Mouse (Mus musculus): ENCODE measurements at regions not wholly inside any gene's neighbourhood (a gene's known extent, or its start where the extent isn't known, plus 50 kb on each side); places are given as distances from the start of the nearest gene placed in this dataset.

GRCm38 (mm10) chr8:34484551-34485335 lies 373.2 kb upstream of the Gm10131 start:
- no peak for DNase-seq

GRCm38 (mm10) chr8:34483212-34483611 lies 371.7 kb upstream of the Gm10131 start:
- DNase-seq = no peak

DNA sequence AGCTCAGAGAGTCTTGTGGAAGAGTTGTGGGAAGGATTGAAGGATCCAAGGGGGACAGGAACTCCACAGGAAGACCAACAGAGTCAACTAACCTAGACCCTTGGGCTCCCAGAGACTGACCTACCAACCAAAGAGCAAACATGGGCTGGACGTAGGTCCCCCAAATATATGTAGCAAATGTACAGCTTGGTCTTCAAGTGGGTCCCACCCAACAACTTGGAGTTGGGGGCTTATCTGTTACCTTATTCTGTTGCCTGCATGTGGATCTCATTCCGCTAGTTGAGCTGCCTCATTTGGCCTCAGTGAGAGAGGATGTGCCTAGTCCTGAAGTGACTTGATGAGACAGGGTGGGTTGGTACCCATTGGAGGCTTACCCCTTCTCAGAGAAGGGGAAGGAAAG lies 371.1 kb upstream of the Gm10131 start:
- DNase-seq = no peak

- DNase-seq = peak; percentile 68
Measured at GRCm38 (mm10) chr8:34480496-34480895, 369.0 kb upstream of the Gm10131 start.

DNA sequence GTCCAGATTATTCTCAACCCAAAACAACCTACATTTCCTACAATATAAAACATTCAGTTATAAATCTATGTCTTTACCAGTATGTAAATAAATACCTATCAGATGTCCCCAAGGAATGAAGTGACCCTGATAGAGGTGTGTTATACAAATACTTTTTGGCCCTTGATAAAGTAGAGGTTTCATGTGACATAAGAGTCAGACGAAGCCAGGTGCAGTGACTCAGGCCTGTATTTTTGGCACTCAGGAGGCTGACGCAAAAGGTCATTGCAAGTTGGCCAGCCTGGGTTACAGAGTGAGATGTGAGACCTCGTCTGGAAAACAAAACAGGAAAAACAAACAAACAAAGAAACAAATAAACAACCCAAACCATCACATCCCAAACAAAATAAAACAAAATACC lies 367.4 kb upstream of the Gm10131 start:
- DNase-seq = no peak

DNA sequence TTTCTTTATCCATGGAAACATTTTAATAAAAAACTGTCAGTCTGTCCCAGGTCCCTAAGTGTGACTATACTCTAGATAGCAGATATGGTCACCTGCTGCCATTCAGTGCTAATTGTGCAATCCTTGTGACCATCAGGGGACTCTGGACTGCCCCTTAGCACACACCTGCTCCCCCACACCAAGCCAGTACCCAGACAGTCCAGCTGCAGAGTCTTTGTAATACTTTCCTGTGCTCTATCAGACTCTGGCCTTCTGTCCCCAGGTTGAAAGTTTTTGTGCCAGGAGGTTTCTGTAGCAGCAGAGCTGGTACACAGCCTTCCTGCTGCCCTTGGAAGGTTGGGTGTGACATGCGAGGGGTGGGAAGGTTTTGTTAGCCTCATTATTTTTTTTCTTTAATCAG lies 366.9 kb upstream of the Gm10131 start:
- no peak for DNase-seq

GRCm38 (mm10) chr8:34476146-34476820 lies 364.7 kb upstream of the Gm10131 start:
- no peak for DNase-seq

GRCm38 (mm10) chr8:34474593-34474992 lies 363.1 kb upstream of the Gm10131 start:
- DNase-seq = no peak

DNA sequence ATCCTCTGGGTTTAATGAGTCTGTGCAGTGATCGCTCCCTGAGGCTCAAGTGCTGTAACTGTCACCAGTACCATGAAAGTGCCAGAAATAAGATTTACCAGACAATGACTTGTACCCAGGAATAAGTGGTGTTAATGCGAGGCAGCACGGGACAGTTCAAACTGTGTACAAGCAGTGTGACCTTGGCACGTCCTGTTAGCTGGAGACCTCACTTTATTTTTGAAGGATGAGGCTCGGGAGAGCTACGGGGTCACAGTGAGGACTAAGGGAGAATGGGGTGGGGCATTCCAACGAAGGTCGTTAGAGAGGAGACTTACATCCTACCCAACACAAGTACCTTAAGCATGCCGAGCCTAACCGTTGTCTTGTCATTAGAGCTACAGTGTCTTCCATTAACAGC lies 362.2 kb upstream of the Gm10131 start:
- DNase-seq = no peak

DNA sequence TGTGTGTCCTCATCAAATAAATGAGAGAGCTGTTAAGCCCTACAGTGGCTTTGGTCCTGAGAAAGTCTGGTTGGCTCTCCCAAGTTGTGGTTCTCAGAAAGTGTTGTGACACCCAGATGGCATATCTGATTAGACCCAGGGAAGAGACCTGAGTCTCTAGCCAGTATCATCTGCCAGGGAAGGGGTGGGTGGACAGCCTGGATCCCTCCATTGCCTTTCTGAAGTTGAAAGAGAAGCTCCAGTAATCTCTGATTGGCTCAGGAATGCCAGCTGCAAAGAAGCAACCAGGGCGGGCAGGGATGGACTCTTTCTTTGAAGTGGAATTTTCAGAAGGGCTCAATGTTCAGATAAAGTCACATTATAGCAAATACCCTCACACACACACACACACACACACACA lies 361.8 kb upstream of the Gm10131 start:
- DNase-seq = no peak

DNA sequence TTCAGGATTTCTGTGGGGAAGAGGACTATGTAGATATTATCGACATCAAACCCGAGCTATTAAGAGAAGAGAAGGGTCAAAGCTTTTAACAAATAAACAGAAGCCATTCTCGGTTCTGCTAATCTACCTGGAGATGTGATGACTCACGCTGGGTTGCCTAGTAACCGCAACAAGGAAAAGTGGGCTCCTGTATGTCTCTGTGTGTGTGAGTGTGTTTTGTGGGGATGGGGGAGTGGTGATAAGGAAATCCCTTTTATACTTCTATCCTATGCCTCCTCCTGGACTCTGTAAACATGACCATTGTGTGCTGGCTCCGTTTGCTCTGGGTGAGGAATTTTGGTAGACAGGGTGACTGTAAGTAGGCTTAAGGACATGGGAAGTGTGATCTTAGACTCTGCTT lies 361.3 kb upstream of the Gm10131 start:
- DNase-seq = no peak

GRCm38 (mm10) chr8:34472434-34472833 lies 360.9 kb upstream of the Gm10131 start:
- no peak for DNase-seq

GRCm38 (mm10) chr8:34469091-34469490 lies 357.6 kb upstream of the Gm10131 start:
- DNase-seq = no peak

GRCm38 (mm10) chr8:34466786-34467364 lies 355.3 kb upstream of the Gm10131 start:
- no peak for DNase-seq

DNA sequence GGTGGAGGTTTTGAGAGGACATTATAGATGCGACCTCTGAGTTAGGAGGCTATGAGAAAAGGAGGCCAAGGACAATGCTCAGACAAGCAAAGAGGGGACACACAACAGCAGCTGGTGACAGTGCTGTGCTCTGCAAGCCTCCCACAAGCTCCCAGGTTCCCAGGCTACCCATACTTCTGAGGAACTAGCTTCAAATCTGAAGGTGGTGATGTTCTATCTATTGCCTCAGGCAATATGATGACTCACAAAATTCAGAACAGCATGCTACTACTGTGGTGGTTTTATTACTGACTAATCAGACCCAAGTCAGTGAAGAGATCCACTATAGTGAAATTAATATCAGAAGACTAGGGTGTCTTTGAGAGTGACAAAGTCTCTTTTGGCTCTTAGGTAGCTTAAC lies 353.9 kb upstream of the Gm10131 start:
- DNase-seq = no peak

DNA sequence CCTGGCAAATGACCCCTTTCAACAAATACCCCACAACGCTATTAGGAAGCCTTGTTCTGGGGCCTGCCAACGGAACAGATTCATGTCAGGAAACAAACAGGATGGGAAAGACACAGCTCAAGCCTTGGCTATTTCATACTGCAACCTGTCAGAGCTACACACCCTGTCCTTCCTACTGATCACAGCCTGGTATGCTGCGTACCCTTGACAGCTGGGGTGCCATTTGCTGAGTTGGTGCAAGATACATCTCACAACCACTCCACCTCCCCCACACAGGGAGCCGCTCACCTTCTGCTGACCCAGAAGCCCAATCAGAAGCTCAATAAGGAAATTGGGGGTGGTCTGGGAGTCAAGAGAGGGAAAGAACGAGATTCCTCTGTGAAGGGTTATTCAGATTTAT lies 350.7 kb upstream of the Gm10131 start:
- DNase-seq = no peak

DNA sequence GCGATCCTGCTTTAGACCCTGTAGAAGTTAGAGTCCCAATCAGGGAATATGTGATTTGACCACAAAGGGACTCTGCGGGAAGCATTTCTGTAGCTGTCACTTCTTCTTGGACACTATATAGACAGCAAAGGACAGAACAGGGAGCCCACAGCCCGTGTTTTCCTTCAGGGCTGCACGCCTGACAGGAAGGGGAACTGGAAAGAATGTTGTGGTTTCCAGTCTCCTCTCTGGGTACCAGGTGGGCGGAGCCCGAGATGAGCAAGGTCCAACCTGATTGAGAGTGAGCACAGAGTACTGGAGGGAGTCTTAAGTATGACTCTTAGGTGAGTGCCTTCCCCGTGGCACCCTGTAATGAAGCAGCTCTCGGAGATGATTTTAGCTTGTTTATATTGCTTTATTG lies 346.8 kb upstream of the Gm10131 start:
- DNase-seq = no peak

GRCm38 (mm10) chr8:34456543-34456942 lies 345.0 kb upstream of the Gm10131 start:
- no peak for DNase-seq

GRCm38 (mm10) chr8:34455376-34455775 lies 343.8 kb upstream of the Gm10131 start:
- DNase-seq = no peak

GRCm38 (mm10) chr8:34452811-34453210 lies 341.3 kb upstream of the Gm10131 start:
- DNase-seq = no peak

DNA sequence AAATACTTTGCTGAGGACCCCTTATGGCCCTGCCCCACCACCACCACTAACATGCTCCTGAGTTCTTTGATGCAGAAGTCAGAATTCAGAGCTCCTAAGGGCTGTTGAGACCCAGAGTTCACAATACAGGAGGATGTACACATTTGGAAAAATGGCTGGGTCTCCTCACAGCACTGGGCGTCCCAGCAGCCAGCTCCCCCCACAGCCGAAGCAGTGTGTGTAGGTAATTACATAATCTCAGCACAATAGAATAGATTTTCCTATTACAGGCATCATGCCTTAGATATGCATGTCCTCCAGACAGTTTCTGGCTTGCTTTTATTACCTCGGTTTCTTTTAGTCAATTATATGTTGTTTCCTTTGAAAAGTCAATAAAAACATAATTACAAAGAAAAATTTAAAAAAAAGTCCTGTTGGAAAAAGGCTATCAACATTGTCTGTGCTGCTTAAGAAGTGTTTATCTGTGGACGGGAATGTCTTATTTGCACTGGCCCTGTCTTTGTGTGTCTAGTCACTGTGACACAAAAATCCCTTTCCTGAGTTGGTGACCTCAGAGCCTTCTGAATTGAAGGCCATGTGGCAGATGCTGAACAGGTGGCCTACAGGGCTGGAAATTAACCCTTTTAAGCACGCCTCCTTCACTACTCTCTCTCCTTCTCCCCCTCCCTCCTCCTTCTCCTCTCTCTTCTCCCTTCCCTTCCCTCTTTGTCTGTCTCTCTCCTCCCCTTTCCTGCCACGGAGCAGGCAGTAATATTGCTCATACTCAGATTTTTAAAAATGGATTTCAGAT lies 339.9 kb upstream of the Gm10131 start:
- DNase-seq = no peak

- no peak for DNase-seq
Measured at GRCm38 (mm10) chr8:34449391-34450044, 338.0 kb upstream of the Gm10131 start.

Measured in right cerebral cortex, postnatal 25 days (tissue).